Mouse (Mus musculus) heart, postnatal 0 days (tissue): ENCODE results near the gene Pdhb. TPM values are rescaled to one million over a fixed set of nuclear protein-coding genes. Genes with fewer than 3 reads are reported as not detected.

ENCODE experiments used
- ATAC-seq: fragments of 200-750 bp; cut with Nextera tagmentation; 2 replicates; pipeline ENCODE4 v1.8.0; 2017; ENCODE audit warnings: low read depth, moderate number of reproducible peaks, moderate library complexity; ENCODE audit not compliant: insufficient read depth
- DNase-seq: peaks from one replicate; pipeline ENCODE4 v3.0.0-alpha.2; 2016; ENCODE audit warnings: low spot score
- H3K27ac ChIP-seq: fragments of 300-500 bp; sonication (generic); 2 replicates; pipeline ENCODE4 v1.5.1; 2014; ENCODE audit warnings: low read depth, mild to moderate bottlenecking
- H3K27me3 ChIP-seq: fragments of 300-500 bp; sonication (generic); 2 replicates; pipeline ENCODE4 v1.6.1; 2014; ENCODE audit warnings: low read length, mixed read lengths; ENCODE audit not compliant: control insufficient read depth, insufficient read depth
- H3K36me3 ChIP-seq: fragments of 300-500 bp; sonication (generic); replicated peaks from 2 replicates; pipeline ENCODE4 v1.6.1; 2014; ENCODE audit warnings: low read length, mixed read lengths; ENCODE audit not compliant: control insufficient read depth, insufficient read depth
- H3K4me1 ChIP-seq: fragments of 300-500 bp; sonication (generic); 2 replicates; pipeline ENCODE4 v1.6.1; 2014; ENCODE audit warnings: antibody characterized with exemption; ENCODE audit not compliant: control insufficient read depth, insufficient read depth
- H3K4me2 ChIP-seq: fragments of 300-500 bp; sonication (generic); 2 replicates; pipeline ENCODE4 v1.6.1; 2014; ENCODE audit warnings: low read depth, mild to moderate bottlenecking, low read length, moderate library complexity
- H3K4me3 ChIP-seq: fragments of 300-500 bp; sonication (generic); 2 replicates; pipeline ENCODE4 v1.5.1; 2014; ENCODE audit warnings: low read depth, low read length
- H3K9ac ChIP-seq: fragments of 300-500 bp; sonication (generic); replicated peaks from 2 replicates; pipeline ENCODE4 v1.6.1; 2014; ENCODE audit warnings: low read depth, low read length, mixed read lengths
- H3K9me3 ChIP-seq: fragments of 300-500 bp; sonication (generic); replicated peaks from 2 replicates; pipeline ENCODE4 v1.6.1; 2016; ENCODE audit warnings: low read length; ENCODE audit not compliant: control insufficient read depth
- CTCF ChIP-seq: IDR thresholded peaks from 2 replicates; pipeline ENCODE4 v1.5.1; 2016; ENCODE audit warnings: antibody characterized with exemption, control low read depth, low read depth
- EP300 ChIP-seq: IDR thresholded peaks from 2 replicates; pipeline ENCODE4 v1.6.1; 2016; ENCODE audit warnings: antibody characterized with exemption, low read depth
- WGBS: fragments of 180-500 bp; shearing (Covaris S2); extraction: QIAGEN DNeasy Blood & Tissue Kit; methylation state at CpG from one replicate; pipeline ENCODE4 v1.1.7; 2014; 5-methylcytosine and 5-hydroxymethylcytosine counted together
- polyA plus RNA-seq: library from polyadenylated mRNA; unstranded; fragments of >200 nt; fragmentation: Nextera tagmentation; extraction: Ambion mirVana; gene quantifications from 2 replicates; pipeline ENCODE4 v1.2.1, GENCODE M21; 2015
- total RNA-seq: library from RNA; depleted of rRNA; stranded (reverse); fragments of >200 nt; gene quantifications from 2 replicates; pipeline ENCODE4 v1.2.3, GENCODE M21; 2014; ENCODE audit warnings: low replicate concordance

Gene Pdhb
- total and polyA plus RNA-seq, 2 experiments from 2014 or later, result 535 to 1,048 TPM

DNA sequence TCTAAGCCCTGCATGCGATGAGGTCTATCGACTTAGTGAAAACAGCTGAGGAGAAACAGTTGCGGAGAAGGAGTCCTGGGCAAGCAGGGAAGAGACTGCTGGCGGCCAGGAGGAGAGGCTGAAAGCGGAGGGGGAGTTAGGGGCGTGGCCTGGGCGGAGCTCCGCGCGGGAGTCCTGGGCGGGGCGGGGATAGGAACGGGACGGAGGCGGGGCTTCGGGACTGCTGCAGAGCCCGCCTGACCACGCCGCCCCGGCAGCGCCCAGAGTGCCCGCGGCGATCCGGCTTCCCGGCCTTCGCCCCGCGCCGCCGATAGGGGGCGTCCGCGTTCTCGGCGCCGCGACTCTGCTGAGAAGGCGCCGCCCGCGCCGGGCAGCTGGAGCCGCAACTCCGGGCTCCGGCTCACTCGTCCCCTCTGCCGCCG is 41.0 kb upstream of the Pdhb start, which contains the start of gene Kctd6:
Kctd6 (plus strand) TSS at position 338 of the 422 bp plus-strand sequence.
- peak within 1 kb of the TSS; percentile 98 for H3K27ac ChIP-seq
- no peaks in the 10 kb centered on the region for H3K36me3 ChIP-seq
- H3K9ac ChIP-seq, result peak within 1 kb of the TSS; percentile 97
- TF ChIP-seq CTCF (peak; percentile 62), EP300 (no peak)
- peak within 1 kb of the TSS; percentile 84 for H3K4me2 ChIP-seq
- no peaks in the 10 kb centered on the region for H3K27me3 ChIP-seq
- H3K9me3 ChIP-seq, result no peaks in the 10 kb centered on the region
- whole genome bisulfite sequencing, result 0% methylated on average over 20 of the region's 49 CpGs
- DNase-seq (peak; percentile 98), ATAC-seq (peak; percentile 98)
- peaks cover 21% of the 10 kb centered on the region for H3K4me1 ChIP-seq
- H3K4me3 ChIP-seq, result peak within 1 kb of the TSS; percentile 95

DNA sequence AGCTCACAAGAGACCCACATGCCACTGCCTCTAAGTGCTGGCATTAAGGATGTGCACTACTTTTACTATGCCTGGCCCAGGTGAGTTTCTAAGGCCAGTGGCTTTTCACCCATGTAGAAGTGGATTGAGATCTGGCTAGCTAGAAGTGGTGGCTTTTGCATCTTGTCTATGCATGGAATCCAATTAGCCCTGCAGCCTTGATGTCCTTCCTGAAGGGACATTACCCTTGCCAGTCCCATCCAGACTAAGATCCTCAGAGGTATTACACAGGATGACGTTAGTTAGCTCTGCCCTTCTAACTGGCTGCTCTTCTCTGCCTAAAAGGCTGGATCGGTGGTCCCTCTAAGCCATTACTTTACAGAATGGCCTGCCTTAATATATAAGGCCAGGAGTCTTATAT is 40.2 kb upstream of the Pdhb start:
- peaks cover 21% of the 10 kb centered on the region for H3K4me1 ChIP-seq
- TF ChIP-seq CTCF (no peak), EP300 (no peak)
- H3K36me3 ChIP-seq, result no peaks in the 10 kb centered on the region
- no peaks in the 10 kb centered on the region for H3K9me3 ChIP-seq
- no peaks in the 10 kb centered on the region for H3K27me3 ChIP-seq
- WGBS, result 80% methylated on average over 2 of the region's 2 CpGs
- no peak overlapping the region for H3K9ac ChIP-seq
- no peak for DNase-seq
- H3K27ac ChIP-seq, result no peak overlapping the region
- H3K4me3 ChIP-seq, result no peak overlapping the region
- no peak overlapping the region for H3K4me2 ChIP-seq
- ATAC-seq, result no peak

DNA sequence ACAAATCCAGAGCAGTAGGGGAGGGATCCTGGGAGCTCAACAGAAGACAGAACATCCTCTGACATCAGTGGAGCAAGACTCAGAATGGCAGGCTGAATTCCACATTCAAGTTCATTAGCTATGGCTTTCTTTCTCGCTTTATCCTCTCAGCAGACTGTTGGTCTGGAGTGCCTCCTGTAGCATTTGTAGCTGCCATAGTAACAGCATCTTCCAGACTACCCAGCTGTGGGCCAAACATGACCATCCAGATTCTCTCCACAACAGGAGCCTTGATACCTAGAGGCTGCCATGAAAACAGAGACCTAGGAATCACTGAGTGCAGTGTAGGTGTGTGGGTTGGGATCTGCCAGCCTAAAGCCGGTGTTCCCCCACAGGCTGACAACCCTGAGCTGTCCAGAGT is 37.1 kb upstream of the Pdhb start:
- Histone ChIP-seq H3K9ac (no peak overlapping the region), H3K36me3 (no peaks in the 10 kb centered on the region), H3K4me2 (no peak overlapping the region), H3K9me3 (no peaks in the 10 kb centered on the region), H3K27ac (no peak overlapping the region), H3K4me3 (no peak overlapping the region), H3K4me1 (peaks cover 16% of the 10 kb centered on the region), H3K27me3 (no peaks in the 10 kb centered on the region)
- DNase-seq (no peak), ATAC-seq (no peak)
- WGBS, result 92% methylated on average over 2 of the region's 2 CpGs
- TF ChIP-seq CTCF (no peak), EP300 (no peak)

DNA sequence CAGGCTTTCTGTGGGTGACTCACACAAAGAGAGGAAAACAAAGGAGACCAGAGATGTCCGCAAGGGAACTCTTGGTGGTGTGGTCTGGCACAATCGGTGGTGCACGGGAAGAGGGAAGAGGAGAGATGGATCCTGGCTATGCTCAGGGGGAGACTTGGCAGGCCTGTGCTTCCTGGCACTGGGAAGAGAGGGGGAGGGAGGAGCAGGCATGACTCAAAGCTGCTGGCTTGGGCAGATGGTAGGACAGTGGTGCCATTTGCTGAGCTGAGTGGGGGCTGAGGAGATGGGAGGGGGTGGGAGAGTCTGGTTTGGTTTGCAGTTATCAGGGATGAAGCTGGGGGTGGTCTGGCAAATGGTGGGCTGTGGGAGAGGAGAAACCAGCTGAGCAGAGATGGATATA is 36.1 kb upstream of the Pdhb start:
- Histone ChIP-seq H3K27me3 (no peaks in the 10 kb centered on the region), H3K27ac (no peak overlapping the region), H3K9ac (no peak overlapping the region), H3K36me3 (no peaks in the 10 kb centered on the region), H3K9me3 (no peaks in the 10 kb centered on the region), H3K4me2 (no peak overlapping the region), H3K4me1 (peaks cover 15% of the 10 kb centered on the region), H3K4me3 (no peak overlapping the region)
- no peak for TF ChIP-seq EP300
- no peak for TF ChIP-seq CTCF
- 34% methylated on average over 3 of the region's 3 CpGs for WGBS
- DNase-seq (peak; percentile 33), ATAC-seq (0 out of 2 replicates have a peak, but pooled peaks have one; percentile 6)

DNA sequence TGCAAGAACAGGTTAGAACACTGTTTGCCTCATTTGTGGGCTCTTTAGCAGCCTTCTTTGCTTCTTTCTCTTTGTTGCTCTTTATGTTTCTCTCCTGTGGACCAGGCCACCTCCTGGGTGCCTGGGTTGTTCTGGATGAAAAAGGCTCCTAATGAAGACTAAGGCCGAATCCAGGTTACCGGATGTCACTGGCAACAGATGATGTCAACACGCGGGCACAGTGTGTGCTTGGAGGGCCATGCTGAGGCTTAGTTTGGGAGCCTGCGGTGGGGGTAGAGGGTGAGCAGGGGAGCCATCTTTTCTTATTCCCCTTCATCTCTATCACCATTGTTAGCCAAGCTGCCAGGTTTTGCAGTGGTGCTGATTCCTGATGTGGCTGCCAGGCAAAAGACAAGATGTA is 34.7 kb upstream of the Pdhb start:
- DNase-seq (no peak), ATAC-seq (no peak)
- Histone ChIP-seq H3K27me3 (no peaks in the 10 kb centered on the region), H3K9ac (no peak overlapping the region), H3K36me3 (no peaks in the 10 kb centered on the region), H3K4me2 (no peak overlapping the region), H3K4me3 (no peak overlapping the region), H3K27ac (no peak overlapping the region), H3K4me1 (peaks cover 15% of the 10 kb centered on the region), H3K9me3 (no peaks in the 10 kb centered on the region)
- 82% methylated on average over 5 of the region's 5 CpGs for WGBS
- TF ChIP-seq CTCF (no peak), EP300 (no peak)

DNA sequence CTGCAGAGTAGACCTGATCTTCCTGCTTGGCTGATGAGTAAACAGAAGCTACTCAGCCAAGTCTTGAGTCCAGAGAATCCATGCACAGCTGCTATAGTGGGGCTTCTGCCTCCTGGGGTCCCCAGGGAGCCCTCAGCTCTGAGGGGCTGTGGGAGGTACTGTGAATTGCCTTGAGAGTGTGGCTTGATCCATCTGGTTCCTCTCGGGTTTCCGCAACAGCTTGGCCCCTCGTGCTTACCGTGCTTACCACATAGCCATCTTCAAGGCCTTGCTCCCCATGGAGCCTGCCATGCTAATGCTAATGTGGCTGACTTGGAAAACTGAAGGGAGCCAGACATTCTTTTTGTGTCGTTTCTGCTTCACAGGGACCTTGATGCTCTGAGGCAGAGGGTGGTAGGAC is 34.3 kb upstream of the Pdhb start:
- H3K4me3 ChIP-seq, result no peak overlapping the region
- DNase-seq (no peak), ATAC-seq (no peak)
- TF ChIP-seq CTCF (no peak), EP300 (no peak)
- no peak overlapping the region for H3K9ac ChIP-seq
- H3K27ac ChIP-seq, result no peak overlapping the region
- no peak overlapping the region for H3K4me2 ChIP-seq
- H3K27me3 ChIP-seq, result no peaks in the 10 kb centered on the region
- H3K4me1 ChIP-seq, result peaks cover 15% of the 10 kb centered on the region
- H3K36me3 ChIP-seq, result no peaks in the 10 kb centered on the region
- WGBS, result 53% methylated on average over 5 of the region's 5 CpGs
- no peaks in the 10 kb centered on the region for H3K9me3 ChIP-seq
